Mouse (Mus musculus) right cerebral cortex, postnatal 10 days (tissue): ENCODE measurements around the gene Sec22c.

ENCODE experiments used
- DNase-seq, 2 experiments: peaks; one replicate each; pipeline ENCODE4 v3.0.0; 2021; ENCODE audit warnings: low spot score in 2 of 2

Gene Sec22c

GRCm38 (mm10) chr9:121653668-121654067, 51.6 kb downstream of the Sec22c start:
- DNase-seq, result no peak

DNA sequence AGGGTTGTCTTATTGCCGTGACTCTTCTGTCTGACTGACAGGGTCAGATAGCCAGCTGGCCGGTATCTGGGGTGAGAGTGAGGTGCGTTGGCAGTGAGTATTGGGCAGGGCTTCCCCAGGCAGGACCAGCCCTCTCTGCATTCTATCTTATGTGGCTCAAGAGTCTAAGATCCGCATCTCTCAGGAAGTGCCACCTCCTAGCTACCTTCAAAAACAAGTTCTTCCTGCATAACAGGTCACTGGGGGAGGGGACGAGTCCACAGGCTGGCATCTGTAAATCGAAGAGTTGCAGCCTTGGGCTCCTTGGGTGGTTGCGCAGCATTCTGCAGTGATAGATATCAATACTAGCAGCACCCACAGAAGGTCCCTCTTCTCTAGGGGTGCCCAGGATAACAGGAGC, 58.3 kb downstream of the Sec22c start:
- DNase-seq, result no peak

- DNase-seq, result no peak
Measured at GRCm38 (mm10) chr9:121644855-121645254, 60.4 kb downstream of the Sec22c start.

DNA sequence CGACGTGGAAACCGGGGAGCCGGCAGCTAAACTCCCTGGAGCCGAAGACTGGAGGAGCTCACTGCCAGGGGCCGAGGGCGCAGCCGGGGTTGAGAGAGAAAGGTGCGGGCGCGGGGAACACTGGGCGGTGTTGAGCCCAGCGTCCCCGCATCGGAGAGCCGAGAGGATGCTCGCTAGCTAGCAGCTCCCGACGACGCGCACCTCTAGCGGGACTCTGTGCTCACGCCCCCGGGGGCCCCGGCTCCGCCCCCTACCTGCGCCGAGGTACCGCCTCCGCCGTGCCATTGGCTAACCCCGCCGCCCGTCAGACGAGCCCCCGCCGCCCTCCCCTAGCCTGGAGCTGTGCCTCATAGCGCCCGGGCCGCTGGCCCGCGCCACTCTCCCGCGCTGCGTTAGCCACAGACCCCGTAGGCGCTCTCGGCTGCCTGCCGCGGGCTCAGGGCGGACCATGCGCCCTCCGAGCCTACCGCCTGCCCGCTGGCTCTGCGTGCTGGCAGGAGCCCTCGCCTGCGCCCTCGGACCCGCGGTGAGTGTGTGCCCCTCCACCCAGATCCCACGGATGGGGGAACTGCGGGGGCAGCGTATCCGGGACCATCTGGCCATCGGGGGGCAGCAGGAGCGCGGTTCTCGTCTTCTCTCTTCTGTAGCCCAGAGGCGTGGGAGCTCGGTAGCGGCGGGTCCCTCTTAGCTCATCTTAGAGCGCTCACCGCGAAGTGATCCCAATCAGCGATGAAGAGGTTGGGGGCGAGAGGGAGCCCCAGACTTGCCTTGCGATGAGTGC, 62.7 kb downstream of the Sec22c start, which contains the start of gene Vipr1:
Gene Vipr1 (plus strand): TSS at position 316 of the 781 bp plus-strand sequence.
- peak; percentile 90 to 91 for DNase-seq

DNA sequence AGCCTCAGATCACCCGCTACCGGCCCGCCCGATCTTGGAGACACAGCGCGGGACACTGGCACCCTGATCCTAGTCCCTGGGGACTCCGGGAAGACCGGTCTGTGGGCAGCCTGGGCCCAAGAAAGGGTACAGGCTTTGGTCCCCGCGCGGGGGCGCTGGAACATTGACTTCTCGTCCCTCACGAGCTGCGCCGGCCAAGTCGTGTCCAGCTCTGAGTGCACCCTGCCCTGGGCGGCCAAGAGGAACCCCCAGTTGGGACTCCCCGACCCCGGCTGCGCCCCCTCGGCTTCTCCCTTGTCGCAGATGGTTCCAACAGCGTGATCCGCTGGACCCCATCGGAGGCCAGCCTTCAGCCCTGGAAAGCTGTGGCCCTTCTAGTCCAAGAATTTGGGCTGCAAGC, 63.3 kb downstream of the Sec22c start, which contains the start of gene Lyzl4:
Gene Lyzl4 (minus strand): TSS at position 96 of the 400 bp plus-strand sequence.
- peak; percentile 85 to 88 for DNase-seq

- peak in 1 of 2 experiments; percentile 53 for DNase-seq
Measured at GRCm38 (mm10) chr9:121641235-121641915, 63.9 kb downstream of the Sec22c start.

DNA sequence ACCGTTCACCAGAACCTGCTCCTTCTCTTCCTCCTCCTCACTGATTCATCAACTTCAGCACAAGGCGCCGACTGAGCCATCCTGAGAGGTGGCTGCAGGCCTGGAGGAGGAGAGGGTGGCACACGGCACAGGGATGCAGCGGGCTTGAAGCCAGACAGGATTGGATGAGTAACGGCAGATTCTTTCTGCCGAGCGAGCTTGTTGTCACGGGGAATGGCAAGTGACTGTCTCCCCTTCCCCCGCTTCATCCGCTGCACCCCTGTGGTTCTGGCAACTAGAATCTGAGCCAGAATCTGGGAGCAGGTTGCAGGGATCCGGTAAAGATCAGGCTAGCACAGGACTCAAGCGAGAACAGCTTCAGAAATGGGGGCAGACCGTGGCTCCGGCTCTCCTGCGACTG, 65.5 kb downstream of the Sec22c start:
- peak; percentile 73 to 77 for DNase-seq

DNA sequence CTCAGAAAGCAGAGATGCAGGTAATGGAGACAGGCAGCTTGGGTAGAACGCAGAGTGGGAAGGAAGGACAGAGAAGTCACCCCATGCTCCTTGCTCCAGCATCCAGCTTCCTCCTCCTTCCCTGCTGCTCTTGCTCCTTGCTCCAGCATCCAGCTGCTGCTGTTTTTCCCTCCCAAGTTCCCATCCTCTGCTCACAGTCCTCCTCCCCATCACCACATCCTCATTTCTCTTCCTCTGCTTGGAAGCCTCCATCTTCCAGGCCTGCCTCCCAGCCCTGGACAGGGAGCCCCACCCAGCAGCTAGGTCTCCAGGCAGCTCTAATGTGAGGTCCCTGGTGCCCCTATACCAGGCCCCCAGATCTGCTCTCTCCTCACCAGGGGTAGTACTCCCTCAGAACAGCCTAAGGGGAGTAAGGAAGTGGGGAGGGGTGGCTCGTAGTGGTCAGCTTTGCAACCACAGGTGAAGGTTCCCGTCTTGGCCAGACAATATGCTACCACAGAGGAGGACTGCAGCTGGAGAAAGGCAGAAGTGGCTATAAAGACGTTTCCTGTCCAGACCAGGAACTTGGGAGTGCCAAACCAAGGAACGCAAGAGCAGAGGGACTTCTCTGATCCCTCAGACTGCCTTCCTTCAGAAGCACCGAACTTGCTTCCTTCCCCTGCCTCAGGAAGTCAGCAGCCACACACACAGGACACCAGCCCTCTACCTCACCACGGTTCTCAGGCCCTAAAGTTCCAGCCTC, 69.3 kb downstream of the Sec22c start:
- no peak for DNase-seq

GRCm38 (mm10) chr9:121633306-121633705, 72.0 kb downstream of the Sec22c start:
- no peak for DNase-seq

- DNase-seq, result no peak
Measured at GRCm38 (mm10) chr9:121632891-121633290, 72.4 kb downstream of the Sec22c start.

- DNase-seq, result no peak
Measured at GRCm38 (mm10) chr9:121631946-121632345, 73.3 kb downstream of the Sec22c start.

- DNase-seq, result peak; percentile 52 to 69
Measured at GRCm38 (mm10) chr9:121630627-121631026, 74.7 kb downstream of the Sec22c start.
